Mouse (Mus musculus): ENCODE measurements around the gene Rnf115. TPM values are rescaled to one million over a fixed set of nuclear protein-coding genes. Genes with fewer than 3 reads are reported as not detected.
"Not testable (repeated sequence)": the region's sequence is repeated elsewhere in the genome, so short reads cannot be mapped to it uniquely, and the experiment has no call there.

Gene Rnf115
- total RNA-seq (2021): 10 to 100 TPM; 61.8 to 65.3 TPM
- long read RNA-seq, experiment 1, transcript Rnf115-201 (9 exons, 2,209 nt): major isoform, 106 of 119 reads
- long read RNA-seq, experiment 1, partial matches to known transcripts: 7 of 119 reads
- long read RNA-seq, experiment 1, other reads (novel, unspliced or antisense): 6 of 119 reads
- long read RNA-seq, experiment 2, transcript Rnf115-201 (9 exons, 2,209 nt): major isoform, 86 of 97 reads
- long read RNA-seq, experiment 2, partial matches to known transcripts: 4 of 97 reads
- long read RNA-seq, experiment 2, other reads (novel, unspliced or antisense): 7 of 97 reads

- DNase-seq (ENCODE audit: low spot score in 2 of 2): peak; percentile 93 to 97
These were observed at the start of gene Rnf115, which contains the start of gene Polr3c for GRCm38 (mm10) chr3:96727343-96727827. Rnf115 (plus strand) TSS chr3:96727664. Polr3c (minus strand) TSS chr3:96727628.

- no peak for DNase-seq (ENCODE audit: low spot score in 2 of 2)
These were observed 49.0 kb upstream of the Rnf115 start for GRCm38 (mm10) chr3:96678456-96678855.

- DNase-seq (ENCODE audit: low spot score in 2 of 2): no peak
These were observed 48.2 kb upstream of the Rnf115 start for GRCm38 (mm10) chr3:96679159-96679674.

GRCm38 (mm10) chr3:96680269-96680956 lies 47.1 kb upstream of the Rnf115 start:
- no peak for DNase-seq (ENCODE audit: low spot score in 2 of 2)

- DNase-seq (ENCODE audit: low spot score in 2 of 2): no peak
These were observed 44.0 kb upstream of the Rnf115 start for GRCm38 (mm10) chr3:96683496-96683895.

GRCm38 (mm10) chr3:96684151-96684821 lies 43.2 kb upstream of the Rnf115 start:
- DNase-seq (ENCODE audit: low spot score in 2 of 2): no peak

GRCm38 (mm10) chr3:96684822-96685156 lies 42.7 kb upstream of the Rnf115 start:
- no peak for DNase-seq (ENCODE audit: low spot score in 2 of 2)

- not testable (repeated sequence) for DNase-seq (ENCODE audit: low spot score in 2 of 2)
These were observed 41.4 kb upstream of the Rnf115 start for GRCm38 (mm10) chr3:96686057-96686456.

- no peak for DNase-seq (ENCODE audit: low spot score in 2 of 2)
These were observed 38.6 kb upstream of the Rnf115 start for GRCm38 (mm10) chr3:96688854-96689253.

GRCm38 (mm10) chr3:96690298-96690697 lies 37.2 kb upstream of the Rnf115 start:
- no peak for DNase-seq (ENCODE audit: low spot score in 2 of 2)

- DNase-seq (ENCODE audit: low spot score in 2 of 2): no peak
These were observed 35.0 kb upstream of the Rnf115 start for GRCm38 (mm10) chr3:96692506-96692905.

GRCm38 (mm10) chr3:96693579-96693978 lies 33.9 kb upstream of the Rnf115 start:
- no peak for DNase-seq (ENCODE audit: low spot score in 2 of 2)

- DNase-seq (ENCODE audit: low spot score in 2 of 2): peak; percentile 29 to 58
These were observed 31.2 kb upstream of the Rnf115 start, which contains the start of gene Pias3 for GRCm38 (mm10) chr3:96696198-96696765. Pias3 (plus strand) TSS chr3:96696384.

GRCm38 (mm10) chr3:96696766-96697732 lies 30.4 kb upstream of the Rnf115 start:
- peak; percentile 74 to 82 for DNase-seq (ENCODE audit: low spot score in 2 of 2)

- DNase-seq (ENCODE audit: low spot score in 2 of 2): peak; percentile 53 to 63
These were observed 28.3 kb upstream of the Rnf115 start for GRCm38 (mm10) chr3:96698993-96699690.

GRCm38 (mm10) chr3:96700376-96700775 lies 27.1 kb upstream of the Rnf115 start:
- peak in 1 of 2 experiments; percentile 27 for DNase-seq (ENCODE audit: low spot score in 2 of 2)

- no peak for DNase-seq (ENCODE audit: low spot score in 2 of 2)
These were observed 26.5 kb upstream of the Rnf115 start for GRCm38 (mm10) chr3:96701003-96701402.

GRCm38 (mm10) chr3:96704778-96705177 lies 22.7 kb upstream of the Rnf115 start:
- no peak for DNase-seq (ENCODE audit: low spot score in 2 of 2)

GRCm38 (mm10) chr3:96706217-96706616 lies 21.2 kb upstream of the Rnf115 start:
- DNase-seq (ENCODE audit: low spot score in 2 of 2): no peak

Measured in left cerebral cortex, adult 18-20 months (tissue).